Mouse (Mus musculus) brain, embryonic 14.5 days (tissue): ENCODE measurements around the gene AA467197.

Source experiments
- CTCF ChIP-seq: fragments of 200-500 bp; IDR thresholded peaks from 2 replicates; pipeline ENCODE4 v1.5.1; 2012; ENCODE audit warnings: inconsistent platforms, mild to moderate bottlenecking, moderate library complexity, borderline replicate concordance; ENCODE audit not compliant: insufficient read depth, insufficient read length; ENCODE audit errors: extremely low read depth
- POLR2A ChIP-seq: fragments of 200-500 bp; IDR thresholded peaks from 2 replicates; pipeline ENCODE4 v1.6.1; 2012; ENCODE audit warnings: mild to moderate bottlenecking, inconsistent platforms, borderline replicate concordance; ENCODE audit not compliant: poor library complexity, insufficient read depth, insufficient read length, severe bottlenecking; ENCODE audit errors: extremely low read depth

GRCm38 (mm10) chr2:122636686-122637085 is at the start of gene AA467197:
- TF ChIP-seq CTCF (no peak), POLR2A (no peak)
